Mouse (Mus musculus) CH12.LX (cell line): ENCODE measurements around the gene Nup133.

Experiments used
- MAX ChIP-seq: IDR thresholded peaks from 2 replicates; pipeline ENCODE4 v1.6.1; 2011; ENCODE audit warnings: low read length, improper control_type of control experiment
- MXI1 ChIP-seq: IDR thresholded peaks from 2 replicates; pipeline ENCODE4 v1.6.1; 2011; ENCODE audit warnings: mild to moderate bottlenecking, low read depth, low read length, improper control_type of control experiment
- POLR2A ChIP-seq: IDR thresholded peaks from 2 replicates; pipeline ENCODE4 v1.6.1; 2011; ENCODE audit warnings: low read depth, mild to moderate bottlenecking, improper control_type of control experiment, low read length
- TCF12 ChIP-seq: IDR thresholded peaks from 2 replicates; pipeline ENCODE4 v1.6.1; 2014; ENCODE audit warnings: low read depth, mild to moderate bottlenecking, inconsistent platforms, low read length, improper control_type of control experiment

DNA sequence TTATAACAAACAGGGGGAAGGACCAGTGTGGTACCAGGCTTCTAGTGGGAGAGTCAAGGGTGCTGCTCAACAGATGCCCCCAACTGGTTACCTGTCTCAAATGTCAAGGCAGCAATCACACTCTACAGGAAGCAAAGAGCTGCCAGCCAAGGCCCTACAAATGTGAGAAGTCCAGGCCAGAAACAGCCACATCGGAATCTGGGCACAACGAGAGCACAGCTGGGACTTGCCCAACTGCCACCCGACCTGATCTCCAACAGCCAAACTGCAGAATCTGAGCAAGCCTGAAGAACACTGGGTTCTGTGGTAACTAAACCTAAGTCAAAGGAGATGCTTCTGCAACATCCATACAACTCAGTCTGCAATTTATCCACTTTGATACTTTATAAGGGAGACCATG is 23.4 kb downstream of the Nup133 start:
- TF ChIP-seq POLR2A (no peak), MXI1 (no peak), MAX (no peak), TCF12 (no peak)
